Mouse (Mus musculus) mature B cell (primary cell): Measurements from ENCODE around the gene Fancg.

Source experiments
- in situ Hi-C: fragments of 300-500 bp; cut with MboI; formaldehyde crosslinking; loops from 2 replicates; pipeline ENCODE4 v1.14.3; 2019

Gene Fancg

DNA sequence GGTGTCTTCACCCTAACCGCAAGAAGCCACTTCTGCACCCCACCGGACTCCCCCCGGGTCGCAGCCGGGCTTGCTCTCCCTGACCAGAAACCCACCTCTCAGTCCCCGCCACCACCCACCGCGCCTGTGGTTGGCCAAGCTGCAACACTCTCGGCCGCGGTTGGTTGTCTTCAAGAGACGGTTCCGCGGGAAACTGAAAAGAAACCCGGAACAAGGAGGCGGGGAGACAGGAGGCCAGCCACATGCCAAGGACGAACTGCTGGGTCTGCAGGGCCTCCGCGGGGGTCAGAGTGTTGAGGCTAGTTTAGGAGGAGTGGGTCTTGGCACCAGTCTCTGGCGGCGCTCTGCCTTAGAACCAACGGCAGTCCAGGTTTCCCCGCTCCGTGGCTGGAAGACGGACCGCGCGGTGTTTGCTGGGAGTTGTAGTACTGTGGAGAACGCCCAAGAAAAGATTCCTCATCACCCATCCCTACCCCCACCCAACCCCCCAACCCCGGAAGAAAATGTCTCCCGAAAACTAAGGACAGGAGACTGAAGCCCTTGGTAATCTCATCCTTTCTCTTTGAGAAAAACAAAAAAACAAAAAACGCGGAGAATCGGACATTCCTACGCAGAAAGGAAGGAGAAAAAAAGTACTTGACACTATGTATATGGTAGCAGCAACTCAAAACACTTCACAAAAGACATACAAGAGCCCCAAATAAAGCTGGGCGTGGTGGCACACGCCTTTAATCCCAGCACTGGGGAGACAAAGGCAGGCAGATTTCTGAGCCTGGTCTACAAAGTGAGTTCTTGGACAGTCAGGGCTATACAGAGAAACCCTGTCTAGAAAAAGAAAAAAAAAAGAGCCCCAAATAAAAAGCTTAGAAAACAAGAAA, at the start of gene Fancg:
TSS of gene Fancg (minus strand) at position 346 of the 878 bp plus-strand sequence.
- in situ Hi-C loops, result no loop called here

DNA sequence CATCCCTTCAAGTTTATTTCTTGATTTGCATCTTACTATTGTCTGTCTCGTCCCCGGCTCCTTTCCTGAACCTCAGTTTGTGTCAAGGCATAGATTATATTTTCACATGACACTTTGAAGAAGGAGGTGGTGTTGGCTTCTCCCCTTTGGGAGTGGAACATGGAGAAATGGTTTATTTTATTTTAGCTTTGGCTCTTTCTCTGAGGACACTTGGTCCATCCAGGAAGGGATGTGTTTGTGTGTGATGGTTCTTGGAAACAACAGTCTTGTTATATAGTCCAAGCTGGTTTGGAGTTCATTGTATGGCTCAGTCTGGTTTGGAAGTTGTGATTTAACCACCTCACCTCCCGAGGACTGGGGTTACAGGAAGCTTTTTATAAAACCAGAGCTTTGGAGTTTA, 49.4 kb upstream of the Fancg start:
- in situ Hi-C loops, result loop anchor here (25.0 kb wide), 1 partner anchor 353 kb away; no protein-coding TSS in a partner anchor

DNA sequence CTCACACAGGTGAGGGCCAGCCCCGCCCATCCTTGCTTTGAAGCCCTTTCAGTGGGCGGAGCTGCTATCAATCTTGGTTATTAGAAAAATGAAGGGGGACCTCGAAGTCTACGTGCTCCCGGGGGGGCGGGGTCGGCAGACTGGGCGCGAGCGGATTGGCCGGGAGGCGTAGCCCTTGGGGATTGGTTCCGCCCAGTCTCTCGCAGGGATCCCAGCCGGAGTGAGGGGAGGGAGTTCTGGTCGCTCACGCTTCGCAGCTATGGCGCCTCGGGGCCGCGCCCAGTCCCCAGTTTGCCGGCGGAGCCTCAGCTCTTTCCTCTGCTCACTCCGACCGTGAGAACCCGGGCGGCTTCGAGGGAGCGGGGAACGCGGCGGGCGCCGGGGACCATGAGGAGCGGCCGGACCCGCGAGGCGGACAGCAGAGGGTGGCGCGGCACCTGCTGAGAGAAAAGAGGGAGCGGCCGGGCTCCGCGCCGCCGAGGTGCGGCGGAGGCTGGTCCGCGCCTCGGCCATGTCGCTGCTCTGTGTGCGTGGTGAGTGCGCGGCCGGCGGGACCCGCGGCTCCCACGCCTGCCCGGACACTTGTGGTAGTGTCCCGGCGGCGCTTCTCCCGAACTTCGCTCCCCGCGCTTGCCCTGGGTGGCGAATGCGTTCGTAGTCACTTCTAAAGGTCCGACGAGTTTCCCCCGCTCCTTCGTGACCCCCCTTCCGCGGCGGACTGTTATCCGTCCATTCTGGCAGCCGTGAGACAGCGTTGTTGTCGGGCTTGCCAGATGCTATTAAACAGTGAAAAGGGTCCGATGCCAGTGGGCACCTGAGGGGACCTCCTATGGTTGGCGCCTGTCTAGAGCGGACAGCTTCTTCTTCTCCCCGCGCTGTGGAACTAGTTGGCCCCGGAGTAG, 48.7 kb upstream of the Fancg start, which contains the start of gene Unc13b:
TSS of gene Unc13b (plus strand) at position 201 of the 902 bp plus-strand sequence.
- in situ Hi-C loops, result loop anchor here (25.0 kb wide), 1 partner anchor 353 kb away; no protein-coding TSS in a partner anchor

GRCm38 (mm10) chr4:43058392-43058752, 48.1 kb upstream of the Fancg start:
- in situ Hi-C loops, result loop anchor here (25.0 kb wide), 1 partner anchor 354 kb away; no protein-coding TSS in a partner anchor

GRCm38 (mm10) chr4:43057654-43058053, 47.3 kb upstream of the Fancg start:
- in situ Hi-C loops, result loop anchor here (25.0 kb wide), 1 partner anchor 355 kb away; no protein-coding TSS in a partner anchor

- in situ Hi-C loops, result loop anchor here (25.0 kb wide), 1 partner anchor 360 kb away; no protein-coding TSS in a partner anchor
These were observed 42.3 kb upstream of the Fancg start for GRCm38 (mm10) chr4:43052627-43053026.

GRCm38 (mm10) chr4:43047231-43047630, 36.9 kb upstream of the Fancg start:
- in situ Hi-C loops, result no loop called here

GRCm38 (mm10) chr4:43046607-43047006, 36.3 kb upstream of the Fancg start:
- in situ Hi-C loops, result no loop called here

DNA sequence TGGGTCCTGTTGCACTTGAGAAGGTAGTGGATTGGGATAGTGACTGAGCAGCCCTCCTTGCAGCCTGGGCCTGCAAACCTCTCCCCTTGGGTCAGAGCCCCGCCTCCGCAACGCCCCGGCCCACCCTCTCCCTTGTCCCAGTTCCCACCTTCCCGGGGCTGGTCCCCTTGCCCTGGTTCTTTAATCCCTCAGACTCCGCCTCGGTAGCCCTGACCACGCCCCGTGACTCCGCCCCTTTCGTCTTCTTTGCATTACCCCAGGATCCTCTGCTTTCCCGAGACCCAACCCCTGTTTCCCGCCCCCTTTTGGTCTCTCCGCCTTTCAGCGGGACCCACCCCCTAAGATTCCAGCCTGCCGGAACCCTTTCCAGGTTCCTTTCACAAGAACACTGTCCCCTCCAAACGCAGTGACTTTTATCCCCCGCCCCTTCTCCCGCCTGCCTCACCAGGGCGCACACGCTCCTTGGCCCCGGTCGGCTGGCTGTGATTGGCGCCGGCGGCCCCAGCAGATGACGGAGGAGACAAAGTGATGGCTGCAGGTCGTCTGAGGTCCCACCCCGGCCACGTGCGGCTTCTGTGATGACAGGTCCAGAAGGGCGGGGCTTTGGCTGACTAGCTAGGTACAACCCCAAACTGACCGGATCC, 35.5 kb upstream of the Fancg start, which contains the start of gene Fam214b:
TSS of gene Fam214b (minus strand) at position 562 of the 644 bp plus-strand sequence.
- in situ Hi-C loops, result no loop called here

DNA sequence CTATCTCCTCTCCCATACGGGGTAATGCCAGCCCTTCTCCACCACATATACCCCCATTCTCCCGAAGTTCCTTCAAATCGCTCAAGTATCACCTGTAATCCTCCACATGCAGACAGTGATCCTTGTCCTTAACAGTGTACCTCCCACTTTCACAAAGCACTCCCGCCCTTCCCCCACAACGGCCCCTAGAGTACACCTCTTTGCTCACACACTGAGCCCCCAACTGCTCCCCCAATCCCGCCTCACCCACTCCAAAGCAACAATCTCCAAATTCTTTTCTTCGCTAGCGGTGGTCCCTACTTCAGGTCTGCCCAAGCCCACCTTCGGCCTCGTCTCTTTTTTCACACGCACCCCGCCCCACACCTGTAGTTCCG, 35.0 kb upstream of the Fancg start:
- in situ Hi-C loops, result no loop called here

GRCm38 (mm10) chr4:43044673-43045072, 34.4 kb upstream of the Fancg start:
- in situ Hi-C loops, result no loop called here

DNA sequence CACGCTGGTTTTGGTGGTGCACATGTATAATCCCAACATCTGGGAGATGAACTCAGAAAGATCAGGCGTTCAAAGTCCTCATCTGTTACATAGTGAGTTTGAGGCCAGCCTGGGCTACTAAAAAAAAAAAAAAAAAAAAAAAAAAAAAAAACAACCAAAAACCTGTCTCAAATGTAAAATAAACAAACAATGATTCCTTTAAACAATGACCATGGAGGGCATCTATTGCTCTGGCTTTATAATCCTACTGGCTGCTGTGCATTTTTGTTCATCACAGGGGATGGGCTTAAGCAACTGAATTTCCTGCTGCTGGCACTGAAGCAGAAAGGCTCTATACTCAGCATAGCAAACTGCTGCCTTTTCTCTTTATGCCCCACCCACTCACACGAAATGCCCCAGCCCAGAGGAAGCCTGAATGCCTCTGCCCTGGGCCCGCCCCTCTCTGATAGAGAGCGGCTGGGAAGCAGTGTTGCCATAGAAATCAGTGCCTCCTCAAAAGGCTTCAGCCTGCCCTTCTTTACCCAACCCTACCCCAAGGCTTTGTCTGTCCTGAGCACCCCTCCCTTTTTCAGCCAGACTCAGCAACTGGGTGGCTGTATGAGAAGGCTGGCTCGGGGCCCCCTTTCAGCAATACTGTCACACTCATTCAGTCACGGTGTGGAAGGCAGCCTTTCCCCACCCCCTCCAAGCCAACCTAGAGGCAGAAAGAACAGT, 33.5 kb upstream of the Fancg start:
- in situ Hi-C loops, result no loop called here

GRCm38 (mm10) chr4:43040881-43041547, 30.7 kb upstream of the Fancg start:
- in situ Hi-C loops, result no loop called here

- in situ Hi-C loops, result no loop called here
These were observed 29.8 kb upstream of the Fancg start for GRCm38 (mm10) chr4:43040114-43040572.

DNA sequence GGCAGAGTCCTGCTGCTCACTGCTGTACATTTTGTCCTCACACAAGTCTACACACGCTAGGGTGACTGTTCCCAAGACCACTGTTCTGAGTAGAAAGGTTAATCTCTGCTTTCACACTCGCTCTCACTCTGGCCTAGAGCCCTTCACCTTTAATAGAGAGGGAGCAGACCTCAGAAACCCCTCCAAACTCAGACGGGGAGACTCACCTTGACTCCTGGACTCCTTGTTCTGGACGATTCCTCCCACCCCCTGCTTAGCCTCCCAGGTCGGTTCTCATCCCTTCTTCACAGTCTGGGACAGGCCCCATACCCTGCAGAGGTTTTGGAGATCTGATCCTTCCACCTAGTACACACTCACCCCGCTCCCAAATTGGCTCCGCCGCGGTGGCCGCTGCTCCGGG, 29.3 kb upstream of the Fancg start:
- in situ Hi-C loops, result no loop called here

DNA sequence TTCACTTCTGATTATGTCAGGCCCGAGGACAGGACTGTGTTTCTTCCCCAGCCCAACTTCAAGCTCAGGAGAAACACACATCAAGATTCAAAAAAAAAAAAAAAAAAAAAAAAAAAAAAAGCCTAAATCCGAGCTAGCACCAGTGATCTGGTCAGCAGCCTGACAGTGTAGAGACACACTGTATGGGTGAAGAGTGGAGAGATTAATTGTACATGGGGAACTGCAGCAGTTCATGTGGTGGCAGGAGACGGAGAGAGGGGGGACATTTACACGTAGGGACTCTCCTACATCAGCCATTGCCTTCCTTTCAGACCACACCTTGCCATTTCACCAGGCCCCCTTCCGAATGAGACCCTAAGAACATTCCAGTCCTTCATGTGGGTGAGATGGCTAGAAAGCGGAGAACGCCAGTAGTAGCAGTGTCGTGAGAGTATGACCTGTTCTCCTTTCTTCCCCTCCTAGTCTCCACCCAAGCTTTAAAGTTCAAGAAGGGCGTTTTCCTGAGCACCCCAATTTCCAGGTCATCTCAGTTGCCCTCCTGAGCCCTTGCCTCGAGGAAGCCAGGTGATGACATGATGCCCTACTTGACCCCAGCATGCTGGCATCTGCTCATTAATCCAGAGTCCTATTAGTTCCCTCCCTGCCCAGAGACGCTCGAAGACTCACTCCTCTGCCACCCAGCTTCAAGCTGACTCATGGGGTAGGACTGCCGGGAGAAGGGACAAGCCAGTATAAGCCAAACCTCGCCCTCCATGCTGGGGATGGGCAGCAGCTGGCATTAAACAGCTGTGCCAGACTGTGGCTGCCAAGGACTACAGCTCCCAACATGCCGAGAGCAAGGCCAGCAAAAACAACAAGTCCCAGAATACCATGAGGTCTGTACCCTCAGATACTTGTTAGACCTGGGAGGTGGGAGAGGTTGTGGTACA, 28.5 kb upstream of the Fancg start:
- in situ Hi-C loops, result no loop called here

- in situ Hi-C loops, result no loop called here
These were observed 27.7 kb upstream of the Fancg start for GRCm38 (mm10) chr4:43037860-43038566.

- in situ Hi-C loops, result no loop called here
These were observed 26.1 kb upstream of the Fancg start for GRCm38 (mm10) chr4:43036356-43036755.

GRCm38 (mm10) chr4:43035851-43036250, 25.5 kb upstream of the Fancg start:
- in situ Hi-C loops, result no loop called here
